Comparison of ENCODE assay signal across 8 mouse cellular contexts in the genomic region with DNA sequence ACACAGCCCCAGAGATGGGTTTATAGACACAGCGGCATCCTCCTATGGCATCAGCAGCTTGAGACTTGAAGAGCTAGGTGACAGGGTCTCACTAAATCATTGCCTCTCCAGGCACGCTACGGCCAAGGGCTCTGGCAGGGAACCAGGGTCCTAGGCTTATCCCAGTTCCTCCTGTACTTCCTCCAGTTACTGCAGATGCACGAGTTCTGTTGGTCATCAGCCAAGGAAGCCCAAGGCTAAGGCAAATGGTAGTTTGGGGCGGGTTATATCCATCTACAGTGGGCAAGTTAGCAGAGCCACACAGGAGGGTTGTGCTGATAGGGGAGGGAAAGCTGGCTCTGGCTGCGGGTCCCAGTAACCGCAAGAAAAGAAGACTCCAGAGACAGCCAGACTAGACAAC. TPM values are rescaled to one million over a fixed set of nuclear protein-coding genes. Genes with fewer than 3 reads are reported as not detected.
DNase-seq lines count a peak whose midpoint lies in the region; ATAC-seq and TF ChIP-seq lines count a peak whose summit lies in the region.

No protein-coding gene starts in this region.

- peak; percentile 28 to 29 for DNase-seq in left cerebral cortex, postnatal 14 days (ENCODE audit: low spot score in 2 of 2)
- no peak for DNase-seq in left cerebral cortex, postnatal 36 days (ENCODE audit: low spot score in 2 of 2)
- peak; percentile 80 for DNase-seq in adrenal gland, postnatal 10 days
- DNase-seq in heart, adult 2 months = peak; percentile 72 to 81
- DNase-seq in kidney, postnatal 0 days (ENCODE audit: low spot score) = peak; percentile 68
- no peak for DNase-seq in retina, embryonic 14.5 days (ENCODE audit: low spot score)
- DNase-seq in urinary bladder, adult 2 months (ENCODE audit: low spot score) = no peak

- no peak for TF ChIP-seq POLR2A in heart, adult 2 months (IDR thresholded peaks at IDR 0.05; ENCODE audit: insufficient read depth, low read depth, low read length)

- 0 out of 2 replicates have a peak, but pooled peaks have one; percentile 47 for TF ChIP-seq EP300 in heart, adult 2 months (IDR thresholded peaks at IDR 0.05; ENCODE audit: insufficient read depth, low read depth, low read length)

- H3K9me3 ChIP-seq in kidney, postnatal 0 days (replicated peaks; ENCODE audit: low read length) = no peaks in the 10 kb centered on the region
- no peaks in the 10 kb centered on the region for H3K9me3 ChIP-seq in neural tube, embryonic 14.5 days (ENCODE audit: control insufficient read depth, low read length)

- intact Hi-C loops in left cerebral cortex, postnatal 14 days (cut with DNase I) = loop anchor here (1.0 to 5.0 kb wide), 3 partner anchors 88 to 209 kb away; no protein-coding TSS in a partner anchor
- intact Hi-C loops in left cerebral cortex, postnatal 36 days (cut with DNase I) = loop anchor here (1.0 to 10.0 kb wide), 4 partner anchors 29 to 209 kb away; no protein-coding TSS in a partner anchor
- intact Hi-C loops in heart, adult 2 months (cut with DNase I) = loop anchor here (1.0 to 2.0 kb wide), 4 partner anchors 29 to 209 kb away; no protein-coding TSS in a partner anchor

- H3K79me2 ChIP-seq in heart, adult 2 months (replicated peaks; ENCODE audit: control insufficient read depth, insufficient read depth, low read length) = no peaks in the 10 kb centered on the region

- peak overlapping the region; percentile 13; the same call in 1 of the 2 replicates for H3K4me3 ChIP-seq in heart, adult 2 months
- no peak overlapping the region for H3K4me3 ChIP-seq in kidney, postnatal 0 days (replicated peaks; ENCODE audit: low read depth, low read length)
- H3K4me3 ChIP-seq in neural tube, embryonic 14.5 days (ENCODE audit: low read depth, low read length) = no peak overlapping the region

- TF ChIP-seq CTCF in heart, adult 2 months (IDR thresholded peaks at IDR 0.05) = no peak
- TF ChIP-seq CTCF in kidney, postnatal 0 days (IDR thresholded peaks at IDR 0.05; ENCODE audit: low read depth) = no peak

- no peak overlapping the region for H3K9ac ChIP-seq in heart, adult 2 months (ENCODE audit: low read depth, low read length)
- H3K9ac ChIP-seq in kidney, postnatal 0 days (ENCODE audit: low read depth, low read length) = no peak overlapping the region
- H3K9ac ChIP-seq in neural tube, embryonic 14.5 days (replicated peaks; ENCODE audit: low read depth, low read length) = no peak overlapping the region; the same call in 1 of the 2 replicates

- peak overlapping the region; percentile 25; the same call in 1 of the 2 replicates for H3K4me2 ChIP-seq in kidney, postnatal 0 days (ENCODE audit: low read length)
- H3K4me2 ChIP-seq in neural tube, embryonic 14.5 days (ENCODE audit: low read depth, low read length) = no peak overlapping the region

- no peaks in the 10 kb centered on the region for H3K36me3 ChIP-seq in heart, adult 2 months (ENCODE audit: control insufficient read depth, insufficient read depth, low read length)
- no peaks in the 10 kb centered on the region for H3K36me3 ChIP-seq in kidney, postnatal 0 days (ENCODE audit: insufficient read depth, low read length)
- no peaks in the 10 kb centered on the region for H3K36me3 ChIP-seq in neural tube, embryonic 14.5 days (ENCODE audit: control insufficient read depth, insufficient read depth, low read length)

- H3K27me3 ChIP-seq in heart, adult 2 months (ENCODE audit: control insufficient read depth, insufficient read depth, low read length) = no peaks in the 10 kb centered on the region
- H3K27me3 ChIP-seq in kidney, postnatal 0 days (ENCODE audit: insufficient read depth, low read length) = no peaks in the 10 kb centered on the region
- H3K27me3 ChIP-seq in neural tube, embryonic 14.5 days (ENCODE audit: control insufficient read depth, insufficient read depth, low read length) = no peaks in the 10 kb centered on the region

- peak overlapping the region; percentile 73 for H3K27ac ChIP-seq in heart, adult 2 months
- H3K27ac ChIP-seq in kidney, postnatal 0 days = no peak overlapping the region
- H3K27ac ChIP-seq in neural tube, embryonic 14.5 days (ENCODE audit: low read depth, low read length) = no peak overlapping the region

- WGBS in heart, adult 2 months = 12% methylated on average over 7 of the region's 7 CpGs
- WGBS in kidney, postnatal 0 days = 41% methylated on average over 7 of the region's 7 CpGs
- 43% methylated on average over 7 of the region's 7 CpGs for WGBS in neural tube, embryonic 14.5 days

- ATAC-seq in kidney, postnatal 0 days (replicated peaks; ENCODE audit: low FRiP score, low read depth) = no peak
- ATAC-seq in neural tube, embryonic 14.5 days (ENCODE audit: low read depth) = peak; percentile 29; the same call in 1 of the 2 replicates

- H3K4me1 ChIP-seq in heart, adult 2 months (ENCODE audit: control insufficient read depth, insufficient read depth, low read length) = peaks cover 36% of the 10 kb centered on the region
- peaks cover 19% of the 10 kb centered on the region for H3K4me1 ChIP-seq in kidney, postnatal 0 days (replicated peaks; ENCODE audit: insufficient read depth, low read length)
- H3K4me1 ChIP-seq in neural tube, embryonic 14.5 days (ENCODE audit: control insufficient read depth, insufficient read depth, low read length) = peaks cover 5% of the 10 kb centered on the region; the same call in 1 of the 2 replicates

RNA-seq across cellular contexts. Expression of gene Csrp1, which starts 50.1 kb away (rescaled TPM):
- 100 to 1,000 TPM; 133 to 136 TPM for total RNA-seq in left cerebral cortex, postnatal 14 days (2021)
- total RNA-seq in left cerebral cortex, postnatal 36 days (2021) = 100 to 1,000 TPM; 195 to 250 TPM
- 10 to 100 TPM; 94.9 to 97.9 TPM for total RNA-seq in adrenal gland, postnatal 10 days (2021)
- 10 to 100 TPM; 50.1 to 50.5 TPM for total RNA-seq in heart, adult 2 months (2021)
- 99.2 and 128 TPM in 2 replicates for polyA plus RNA-seq in heart, adult 2 months (2012; rRNA removed)
- 189 and 190 TPM in 2 replicates for polyA plus RNA-seq in kidney, postnatal 0 days (2015; fragmentation: Nextera tagmentation; extraction: Ambion mirVana)
- polyA plus RNA-seq in neural tube, embryonic 14.5 days (2014; fragmentation: Nextera tagmentation; extraction: Ambion mirVana) = 11.7 and 17.9 TPM in 2 replicates
- 3,856 and 5,107 TPM in 2 replicates for polyA plus RNA-seq in urinary bladder, adult 2 months (2012; rRNA removed)

Comparison
In these comparisons a context has a peak if more than half of its experiments do, and no peak if none do; other contexts are left out.
1. DNase-seq: peak in left cerebral cortex, postnatal 14 days (2 of 2), adrenal gland, postnatal 10 days (single experiment), heart, adult 2 months (2 of 2) and kidney, postnatal 0 days (single experiment); none in left cerebral cortex, postnatal 36 days (0 of 2), retina, embryonic 14.5 days (single experiment) and urinary bladder, adult 2 months (single experiment).